Mouse (Mus musculus) G1E (cell line): ENCODE measurements around the gene Rab43.

Experiments
- CTCF ChIP-seq: IDR thresholded peaks from 2 replicates; pipeline ENCODE4 v1.5.1; 2012; ENCODE audit warnings: low read depth, low read length, inconsistent platforms, mixed read lengths
- GATA1 ChIP-seq: IDR thresholded peaks from 2 replicates; pipeline ENCODE4 v1.6.1; 2012; ENCODE audit warnings: borderline replicate concordance, low read length, inconsistent platforms, mixed read lengths
- GATA2 ChIP-seq: IDR thresholded peaks from 2 replicates; pipeline ENCODE4 v1.6.1; 2012; ENCODE audit warnings: low read depth, low read length, inconsistent platforms, borderline replicate concordance

DNA sequence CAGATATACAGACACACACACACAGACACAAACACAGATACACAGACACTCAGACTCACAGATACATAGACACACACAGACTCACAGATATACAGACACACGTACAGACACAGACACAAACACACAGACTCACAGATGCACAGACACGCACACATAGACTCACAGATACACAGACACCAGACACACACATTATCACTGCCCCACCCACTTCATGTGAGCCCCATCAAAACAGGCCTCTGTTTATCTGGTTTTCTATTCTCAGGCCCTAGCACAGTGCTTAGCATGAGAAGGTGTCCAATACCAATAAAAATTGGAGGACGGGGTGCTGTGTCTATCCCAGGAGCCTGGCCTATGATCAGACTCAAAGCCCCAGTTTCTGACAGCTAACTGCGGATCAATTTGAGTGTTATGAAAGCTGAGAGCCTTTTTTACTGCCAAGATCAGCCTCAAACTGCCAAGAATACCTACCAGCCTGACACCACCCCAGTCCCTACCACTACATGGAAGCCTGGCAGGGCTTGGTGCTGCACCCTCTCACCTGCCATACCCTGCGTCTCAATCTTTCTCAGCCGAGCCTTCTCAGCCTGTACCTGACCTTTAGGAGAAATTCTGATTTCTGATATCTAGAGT lies 15.6 kb downstream of the Rab43 start:
- TF ChIP-seq GATA2 = no peak
- TF ChIP-seq CTCF = no peak
- no peak for TF ChIP-seq GATA1
